In genomic region chr11:101506269-101506780, GRCm38 (mm10) we compare ENCODE assay signal across 22 mouse cellular contexts. TPM values are rescaled to one million over a fixed set of nuclear protein-coding genes. Genes with fewer than 3 reads are reported as not detected.
"Had no signal": no experiment of that assay in that cellular context is flagged by ENCODE, and none has a peak within 500 bp of the region (broad histone marks: within the 10 kb centered on the region; RNA-seq: fewer than 3 reads in every experiment).

No protein-coding gene starts in this region.

- H3K27ac ChIP-seq: left cerebral cortex, adult 2 months; limb, embryonic 12.5 days; limb, embryonic 15.5 days; liver, embryonic 12.5 days; liver, embryonic 15.5 days; lung, embryonic 15.5 days; midbrain, embryonic 10.5 days; midbrain, embryonic 13.5 days; neural tube, embryonic 13.5 days; stomach, embryonic 15.5 days had no signal

- H3K4me3 ChIP-seq: left cerebral cortex, adult 2 months; limb, embryonic 12.5 days; limb, embryonic 15.5 days; liver, embryonic 12.5 days; liver, embryonic 15.5 days; lung, embryonic 15.5 days; megakaryocyte, embryonic 14.5 days; midbrain, embryonic 10.5 days; midbrain, embryonic 13.5 days; myocyte; neural tube, embryonic 13.5 days; stomach, embryonic 15.5 days had no signal

- H3K4me1 ChIP-seq: limb, embryonic 12.5 days; limb, embryonic 15.5 days; liver, embryonic 15.5 days; lung, embryonic 15.5 days; megakaryocyte, embryonic 14.5 days; midbrain, embryonic 10.5 days; midbrain, embryonic 13.5 days; neural tube, embryonic 13.5 days; stomach, embryonic 15.5 days had no signal

- H3K4me2 ChIP-seq: limb, embryonic 12.5 days; limb, embryonic 15.5 days; liver, embryonic 12.5 days; liver, embryonic 15.5 days; lung, embryonic 15.5 days; midbrain, embryonic 13.5 days; neural tube, embryonic 13.5 days; stomach, embryonic 15.5 days had no signal

- ATAC-seq: liver, embryonic 12.5 days; midbrain, embryonic 13.5 days; midbrain, embryonic 16.5 days had no signal

- H3K27me3 ChIP-seq: limb, embryonic 12.5 days; limb, embryonic 15.5 days; liver, embryonic 12.5 days; liver, embryonic 15.5 days; lung, embryonic 15.5 days; megakaryocyte, embryonic 14.5 days; midbrain, embryonic 13.5 days; neural tube, embryonic 13.5 days; stomach, embryonic 15.5 days had no signal

- H3K9me3 ChIP-seq: limb, embryonic 12.5 days; limb, embryonic 15.5 days; liver, embryonic 12.5 days; liver, embryonic 15.5 days; lung, embryonic 15.5 days; megakaryocyte, embryonic 14.5 days; midbrain, embryonic 10.5 days; midbrain, embryonic 13.5 days; neural tube, embryonic 13.5 days; stomach, embryonic 15.5 days had no signal

- H3K36me3 ChIP-seq: neural tube, embryonic 13.5 days had no signal

- H3K9ac ChIP-seq: limb, embryonic 12.5 days; limb, embryonic 15.5 days; liver, embryonic 12.5 days; liver, embryonic 15.5 days; lung, embryonic 15.5 days; midbrain, embryonic 13.5 days; neural tube, embryonic 13.5 days; stomach, embryonic 15.5 days had no signal

- DNase-seq: kidney, adult 18-20 months; kidney, adult 9 months; kidney, postnatal 14 days; kidney, postnatal 4 days; lung, postnatal 10 days; right cerebral cortex, postnatal 25 days; spleen, adult 18-20 months; thymus, postnatal 25 days had no signal

RNA-seq across cellular contexts. Expression of gene Rnd2, which starts 41.5 kb away (rescaled TPM):
- total RNA-seq: monocyte, adult 5-6 weeks had no signal
